Mouse (Mus musculus) brain, embryonic 14.5 days (tissue): ENCODE results near the gene Mid1. TPM values are rescaled to one million over a fixed set of nuclear protein-coding genes. Genes with fewer than 3 reads are reported as not detected.

Experiments
- DNase-seq: peaks from one replicate; pipeline ENCODE4 v3.0.0-alpha.2; 2011; ENCODE audit warnings: low read depth
- CTCF ChIP-seq: fragments of 200-500 bp; IDR thresholded peaks from 2 replicates; pipeline ENCODE4 v1.5.1; 2012; ENCODE audit warnings: inconsistent platforms, mild to moderate bottlenecking, moderate library complexity, borderline replicate concordance; ENCODE audit not compliant: insufficient read depth, insufficient read length; ENCODE audit errors: extremely low read depth
- POLR2A ChIP-seq: fragments of 200-500 bp; IDR thresholded peaks from 2 replicates; pipeline ENCODE4 v1.6.1; 2012; ENCODE audit warnings: mild to moderate bottlenecking, inconsistent platforms, borderline replicate concordance; ENCODE audit not compliant: poor library complexity, insufficient read depth, insufficient read length, severe bottlenecking; ENCODE audit errors: extremely low read depth
- polyA plus RNA-seq: library from polyadenylated mRNA; depleted of rRNA; stranded (reverse); fragments of >200 nt; gene quantifications from 2 replicates; pipeline ENCODE4 v1.2.3, GENCODE M21; 2012

Mid1 gene
- polyA plus RNA-seq, 1 experiment = 23.5 TPM

- TF ChIP-seq POLR2A (no peak), CTCF (no peak)
- DNase-seq = no peak
Observed at GRCm38 (mm10) chrX:169863841-169864240, 178.8 kb downstream of the Mid1 start.

- no peak for TF ChIP-seq CTCF
- TF ChIP-seq POLR2A = no peak
- DNase-seq = no peak
Observed at GRCm38 (mm10) chrX:169868223-169868622, 183.2 kb downstream of the Mid1 start.

- no peak for DNase-seq
- no peak for TF ChIP-seq CTCF
- TF ChIP-seq POLR2A = no peak
Observed at GRCm38 (mm10) chrX:169874475-169874874, 189.5 kb downstream of the Mid1 start.

GRCm38 (mm10) chrX:169879481-169880362, 194.7 kb downstream of the Mid1 start:
- no peak for TF ChIP-seq CTCF
- TF ChIP-seq POLR2A = no peak
- DNase-seq = peak; percentile 89

- no peak for TF ChIP-seq CTCF
- TF ChIP-seq POLR2A = no peak
- peak; percentile 43 for DNase-seq
Observed at GRCm38 (mm10) chrX:169880363-169880711, 195.3 kb downstream of the Mid1 start.

GRCm38 (mm10) chrX:169880826-169881225, 195.8 kb downstream of the Mid1 start:
- DNase-seq = no peak
- TF ChIP-seq POLR2A = no peak

- peak; percentile 56 for DNase-seq
- no peak for TF ChIP-seq POLR2A
- TF ChIP-seq CTCF = no peak
Observed at GRCm38 (mm10) chrX:169881253-169882219, 196.5 kb downstream of the Mid1 start.

GRCm38 (mm10) chrX:169882220-169882609, 197.2 kb downstream of the Mid1 start:
- TF ChIP-seq POLR2A (no peak), CTCF (no peak)
- no peak for DNase-seq

- peak; percentile 39; the same call in 1 of the 2 replicates for TF ChIP-seq CTCF
- TF ChIP-seq POLR2A = no peak
- peak; percentile 63 for DNase-seq
Observed at GRCm38 (mm10) chrX:169883536-169884272, 198.7 kb downstream of the Mid1 start.

- no peak for DNase-seq
- TF ChIP-seq CTCF = no peak
- TF ChIP-seq POLR2A = no peak
Observed at GRCm38 (mm10) chrX:169890541-169890940, 205.5 kb downstream of the Mid1 start.

GRCm38 (mm10) chrX:169892100-169892499, 207.1 kb downstream of the Mid1 start:
- TF ChIP-seq POLR2A (no peak), CTCF (no peak)
- no peak for DNase-seq

GRCm38 (mm10) chrX:169892631-169893030, 207.6 kb downstream of the Mid1 start:
- no peak for DNase-seq
- TF ChIP-seq POLR2A (no peak), CTCF (no peak)
